Mouse (Mus musculus) heart, postnatal 0 days (tissue): ENCODE measurements at regions not wholly inside any gene's neighbourhood (a gene's known extent, or its start where the extent isn't known, plus 50 kb on each side); places are given as distances from the start of the nearest gene placed in this dataset.

Source experiments
- ATAC-seq: fragments of 200-750 bp; cut with Nextera tagmentation; 2 replicates; pipeline ENCODE4 v1.8.0; 2017; ENCODE audit warnings: low read depth, moderate number of reproducible peaks, moderate library complexity; ENCODE audit not compliant: insufficient read depth
- DNase-seq: peaks from one replicate; pipeline ENCODE4 v3.0.0-alpha.2; 2016; ENCODE audit warnings: low spot score
- H3K27ac ChIP-seq: fragments of 300-500 bp; sonication (generic); 2 replicates; pipeline ENCODE4 v1.5.1; 2014; ENCODE audit warnings: low read depth, mild to moderate bottlenecking
- H3K27me3 ChIP-seq: fragments of 300-500 bp; sonication (generic); 2 replicates; pipeline ENCODE4 v1.6.1; 2014; ENCODE audit warnings: low read length, mixed read lengths; ENCODE audit not compliant: control insufficient read depth, insufficient read depth
- H3K36me3 ChIP-seq: fragments of 300-500 bp; sonication (generic); replicated peaks from 2 replicates; pipeline ENCODE4 v1.6.1; 2014; ENCODE audit warnings: low read length, mixed read lengths; ENCODE audit not compliant: control insufficient read depth, insufficient read depth
- H3K4me1 ChIP-seq: fragments of 300-500 bp; sonication (generic); 2 replicates; pipeline ENCODE4 v1.6.1; 2014; ENCODE audit warnings: antibody characterized with exemption; ENCODE audit not compliant: control insufficient read depth, insufficient read depth
- H3K4me2 ChIP-seq: fragments of 300-500 bp; sonication (generic); 2 replicates; pipeline ENCODE4 v1.6.1; 2014; ENCODE audit warnings: low read depth, mild to moderate bottlenecking, low read length, moderate library complexity
- H3K4me3 ChIP-seq: fragments of 300-500 bp; sonication (generic); 2 replicates; pipeline ENCODE4 v1.5.1; 2014; ENCODE audit warnings: low read depth, low read length
- H3K9ac ChIP-seq: fragments of 300-500 bp; sonication (generic); replicated peaks from 2 replicates; pipeline ENCODE4 v1.6.1; 2014; ENCODE audit warnings: low read depth, low read length, mixed read lengths
- H3K9me3 ChIP-seq: fragments of 300-500 bp; sonication (generic); replicated peaks from 2 replicates; pipeline ENCODE4 v1.6.1; 2016; ENCODE audit warnings: low read length; ENCODE audit not compliant: control insufficient read depth
- CTCF ChIP-seq: IDR thresholded peaks from 2 replicates; pipeline ENCODE4 v1.5.1; 2016; ENCODE audit warnings: antibody characterized with exemption, control low read depth, low read depth
- EP300 ChIP-seq: IDR thresholded peaks from 2 replicates; pipeline ENCODE4 v1.6.1; 2016; ENCODE audit warnings: antibody characterized with exemption, low read depth
- WGBS: fragments of 180-500 bp; shearing (Covaris S2); extraction: QIAGEN DNeasy Blood & Tissue Kit; methylation state at CpG from one replicate; pipeline ENCODE4 v1.1.7; 2014; 5-methylcytosine and 5-hydroxymethylcytosine counted together

DNA sequence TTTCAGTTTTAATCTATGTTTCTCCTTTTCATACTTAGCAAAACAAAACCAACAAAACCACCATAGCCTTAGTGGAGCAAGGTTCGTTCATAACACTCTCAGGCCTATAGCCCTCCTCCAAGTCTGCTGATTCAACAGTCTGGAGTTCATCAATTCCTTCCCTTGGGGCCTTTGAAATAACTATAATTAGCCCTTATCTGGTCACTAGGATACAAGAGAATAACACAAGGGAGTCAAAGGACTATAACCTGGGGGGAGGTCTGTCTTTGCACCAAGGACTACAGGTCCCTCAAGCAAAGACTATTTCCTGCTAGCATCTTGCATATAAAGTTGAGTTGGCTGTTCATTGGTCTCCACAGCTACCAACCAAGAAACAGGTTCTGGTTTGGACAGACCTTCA is 129.5 kb upstream of the Hes1 start:
- ATAC-seq: no peak
- Histone ChIP-seq H3K27me3 (peaks cover 3% of the 10 kb centered on the region; the same call in 1 of the 2 replicates), H3K27ac (no peak overlapping the region), H3K4me3 (no peak overlapping the region), H3K9ac (no peak overlapping the region), H3K36me3 (no peaks in the 10 kb centered on the region), H3K4me2 (no peak overlapping the region), H3K9me3 (no peaks in the 10 kb centered on the region), H3K4me1 (peaks cover 18% of the 10 kb centered on the region)
- DNase-seq: no peak
- 45% methylated on average over 1 of the region's 1 CpGs for WGBS
- no peak for TF ChIP-seq CTCF
- no peak for TF ChIP-seq EP300

DNA sequence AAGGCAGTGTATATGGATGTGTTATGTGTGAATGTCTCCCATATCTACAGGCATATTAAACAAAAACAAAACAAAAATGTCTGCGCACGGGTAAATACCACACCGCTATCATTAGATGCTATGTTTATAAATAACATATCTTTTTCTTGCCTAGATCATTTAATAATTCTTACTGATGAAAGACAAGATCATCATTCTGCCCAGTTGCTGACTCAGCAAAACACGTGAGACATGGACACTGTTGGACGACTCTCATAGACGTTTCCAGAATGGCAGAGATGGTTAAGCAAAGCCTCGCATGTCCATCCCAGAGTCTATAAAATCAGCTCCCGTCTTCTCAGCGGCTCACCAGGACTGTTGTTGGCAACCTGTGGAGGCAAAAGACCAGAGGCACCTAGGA is 125.5 kb upstream of the Hes1 start:
- Histone ChIP-seq H3K9ac (no peak overlapping the region), H3K9me3 (no peaks in the 10 kb centered on the region), H3K36me3 (no peaks in the 10 kb centered on the region), H3K4me3 (no peak overlapping the region), H3K27me3 (peaks cover 2% of the 10 kb centered on the region; the same call in 1 of the 2 replicates), H3K4me1 (peaks cover 28% of the 10 kb centered on the region), H3K27ac (no peak overlapping the region), H3K4me2 (no peak overlapping the region)
- WGBS: 94% methylated on average over 9 of the region's 9 CpGs
- TF ChIP-seq CTCF (no peak), EP300 (no peak)
- DNase-seq (no peak), ATAC-seq (no peak)

DNA sequence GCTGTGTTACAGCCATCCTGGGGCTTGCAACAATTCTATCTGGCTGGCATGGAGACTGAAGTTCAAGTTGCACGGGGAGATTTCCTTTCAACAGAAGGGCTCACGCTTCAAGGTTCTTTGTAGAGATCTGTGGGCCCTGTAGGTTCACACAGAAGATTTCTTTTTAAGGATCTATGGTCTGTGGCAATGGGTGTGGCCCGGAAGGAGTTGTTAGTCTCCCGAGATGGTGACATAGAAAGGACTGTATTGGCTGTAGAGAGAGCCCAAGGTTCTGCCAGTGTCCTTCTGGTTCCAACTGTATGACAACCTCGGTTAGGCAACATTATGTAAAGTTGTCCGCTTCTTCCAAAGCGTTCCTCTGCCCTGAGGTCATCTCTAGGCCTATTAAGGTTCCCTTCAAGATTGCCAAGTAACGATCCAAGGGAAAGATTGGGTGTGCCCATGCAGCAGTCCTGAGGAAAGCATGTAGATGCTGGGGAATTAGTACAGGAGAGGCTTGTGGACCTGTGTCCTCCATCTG is 124.8 kb upstream of the Hes1 start:
- Histone ChIP-seq H3K4me2 (no peak overlapping the region), H3K9ac (no peak overlapping the region), H3K27me3 (no peaks in the 10 kb centered on the region), H3K4me1 (peaks cover 27% of the 10 kb centered on the region), H3K9me3 (no peaks in the 10 kb centered on the region), H3K27ac (no peak overlapping the region), H3K4me3 (no peak overlapping the region), H3K36me3 (no peaks in the 10 kb centered on the region)
- 90% methylated on average over 8 of the region's 8 CpGs for WGBS
- DNase-seq (no peak), ATAC-seq (no peak)
- TF ChIP-seq EP300: no peak
- TF ChIP-seq CTCF: no peak

DNA sequence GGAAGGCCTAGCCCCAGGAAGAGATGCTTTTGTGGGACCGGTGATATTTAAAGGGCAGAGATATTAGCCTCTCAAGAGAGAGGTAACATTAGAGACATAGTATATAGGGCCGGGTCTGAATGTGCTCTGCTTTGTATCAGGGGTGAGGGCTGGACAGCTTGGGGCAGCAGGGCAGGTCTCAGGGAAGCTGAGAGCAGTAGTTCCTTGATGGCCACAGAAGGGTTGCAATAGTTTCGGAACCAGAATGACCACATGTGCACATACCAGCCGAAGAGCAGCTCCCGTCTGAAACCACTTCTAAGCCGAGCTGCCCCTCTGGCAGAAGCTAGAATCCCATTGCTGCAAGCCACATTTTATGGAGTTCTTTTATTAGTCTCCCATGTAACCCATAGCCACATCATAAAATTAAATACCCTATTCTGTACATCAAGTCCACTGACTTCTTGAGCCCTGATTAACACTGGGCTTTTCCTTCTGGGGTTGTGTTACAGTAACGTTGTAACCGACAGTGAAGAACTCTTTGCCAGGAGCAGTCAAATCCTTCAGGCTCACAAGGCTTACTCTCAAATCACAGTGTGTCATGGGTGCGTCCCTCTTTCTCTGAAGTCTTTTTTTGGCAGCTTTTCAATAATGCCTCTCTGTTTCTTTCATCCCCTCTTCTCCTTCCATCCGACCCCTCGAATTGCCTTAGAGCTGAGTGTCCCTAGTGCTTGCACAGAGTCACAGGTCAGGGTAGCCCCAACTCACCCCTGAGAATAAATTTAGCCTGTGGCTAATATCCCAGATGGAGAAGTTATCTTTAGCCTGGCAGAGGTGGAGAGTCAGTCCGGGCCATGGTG is 124.1 kb upstream of the Hes1 start:
- H3K27me3 ChIP-seq: no peaks in the 10 kb centered on the region
- DNase-seq (peak; percentile 35), ATAC-seq (peak; percentile 32; the same call in 1 of the 2 replicates)
- H3K9ac ChIP-seq: no peak overlapping the region
- TF ChIP-seq EP300 (no peak), CTCF (no peak)
- no peaks in the 10 kb centered on the region for H3K36me3 ChIP-seq
- 47% methylated on average over 12 of the region's 12 CpGs for WGBS
- H3K27ac ChIP-seq: peak overlapping the region; percentile 11
- no peaks in the 10 kb centered on the region for H3K9me3 ChIP-seq
- H3K4me3 ChIP-seq: no peak overlapping the region
- H3K4me1 ChIP-seq: peaks cover 26% of the 10 kb centered on the region
- H3K4me2 ChIP-seq: peak overlapping the region; percentile 20; the same call in 1 of the 2 replicates

DNA sequence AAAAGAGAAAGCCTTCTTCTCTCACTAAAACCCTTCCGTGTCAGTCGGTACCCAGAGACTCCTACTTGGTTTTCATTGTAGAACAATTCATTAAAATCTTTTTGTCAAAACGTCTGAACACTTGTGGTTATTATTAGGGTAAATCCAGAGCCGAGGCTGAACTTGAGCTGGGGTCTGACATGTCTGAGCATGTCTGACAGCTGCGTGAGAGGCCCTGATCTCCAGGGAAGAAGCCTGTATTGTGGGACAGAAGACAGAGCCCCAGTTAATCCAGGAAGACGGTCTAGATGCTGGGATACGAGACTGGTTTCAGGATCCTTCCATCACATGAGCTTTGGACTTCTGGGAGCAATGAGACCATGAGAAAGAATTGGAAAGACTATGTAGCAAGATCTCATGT is 122.1 kb upstream of the Hes1 start:
- Histone ChIP-seq H3K4me2 (no peak overlapping the region), H3K36me3 (no peaks in the 10 kb centered on the region), H3K9me3 (no peaks in the 10 kb centered on the region), H3K27ac (no peak overlapping the region), H3K4me3 (no peak overlapping the region), H3K27me3 (no peaks in the 10 kb centered on the region), H3K9ac (no peak overlapping the region), H3K4me1 (peaks cover 41% of the 10 kb centered on the region)
- DNase-seq: no peak
- ATAC-seq: no peak
- TF ChIP-seq CTCF (no peak), EP300 (no peak)
- WGBS: 79% methylated on average over 7 of the region's 7 CpGs
